Mouse (Mus musculus) heart, adult 2 months (tissue): ENCODE data around the gene Ankrd33b. TPM values are rescaled to one million over a fixed set of nuclear protein-coding genes. Genes with fewer than 3 reads are reported as not detected.

Experiments used
- DNase-seq, 2 experiments: peaks; one replicate each; pipeline ENCODE4 v3.0.0; 2021
- H3K27ac ChIP-seq: fragments of 200-600 bp; 2 replicates; pipeline ENCODE4 v1.8.1; 2022
- H3K27me3 ChIP-seq: fragments of 200-500 bp; 2 replicates; pipeline ENCODE4 v1.6.1; 2012; ENCODE audit warnings: mild to moderate bottlenecking, low read length, inconsistent platforms, mixed read lengths; ENCODE audit not compliant: control insufficient read depth, insufficient read depth
- H3K36me3 ChIP-seq: fragments of 200-500 bp; 2 replicates; pipeline ENCODE4 v1.6.1; 2012; ENCODE audit warnings: low read length, inconsistent platforms; ENCODE audit not compliant: control insufficient read depth, insufficient read depth
- H3K4me1 ChIP-seq: fragments of 200-500 bp; 2 replicates; pipeline ENCODE4 v1.6.1; 2011; ENCODE audit warnings: low read length; ENCODE audit not compliant: control insufficient read depth, insufficient read depth
- H3K4me3 ChIP-seq: fragments of 200-600 bp; 2 replicates; pipeline ENCODE4 v1.8.1; 2022
- H3K79me2 ChIP-seq: fragments of 200-500 bp; replicated peaks from 2 replicates; pipeline ENCODE4 v1.6.1; 2012; ENCODE audit warnings: mild to moderate bottlenecking, inconsistent platforms, low read length, moderate library complexity, mixed read lengths; ENCODE audit not compliant: control insufficient read depth, insufficient read depth
- H3K9ac ChIP-seq: fragments of 200-500 bp; 2 replicates; pipeline ENCODE4 v1.6.1; 2012; ENCODE audit warnings: low read depth, mild to moderate bottlenecking, control low read depth, inconsistent platforms, low read length, mixed read lengths
- CTCF ChIP-seq: fragments of 200-600 bp; IDR thresholded peaks from 2 replicates; pipeline ENCODE4 v1.8.1; 2022; ENCODE audit warnings: antibody characterized with exemption, mild to moderate bottlenecking, moderate library complexity
- EP300 ChIP-seq: fragments of 200-500 bp; IDR thresholded peaks from 2 replicates; pipeline ENCODE4 v1.6.1; 2011; ENCODE audit warnings: low read depth, low read length, control low read depth; ENCODE audit not compliant: insufficient read depth
- POLR2A ChIP-seq: fragments of 200-500 bp; IDR thresholded peaks from 2 replicates; pipeline ENCODE4 v1.6.1; 2011; ENCODE audit warnings: mild to moderate bottlenecking, low read depth, low read length, control low read depth; ENCODE audit not compliant: insufficient read depth
- WGBS: fragments of 180-500 bp; shearing (Covaris S2); methylation state at CpG from one replicate; pipeline ENCODE4 v1.1.7; 2018; 5-methylcytosine and 5-hydroxymethylcytosine counted together
- intact Hi-C: fragments of 180-260 bp; cut with DNase I; formaldehyde crosslinking; loops from one replicate; pipeline ENCODE4 v1.15.1; 2025
- polyA plus RNA-seq: library from polyadenylated mRNA; depleted of rRNA; stranded (reverse); fragments of >200 nt; gene quantifications from 2 replicates; pipeline ENCODE4 v1.2.3, GENCODE M21; 2012
- total RNA-seq, 2 experiments: library from RNA; stranded (reverse); gene quantifications; 2 replicates each; pipeline ENCODE4 v1.2.3; 2021

Ankrd33b gene
- total and polyA plus RNA-seq, 3 experiments, result 7.8 to 32.8 (median 28.6) TPM

- no peak overlapping the region for H3K4me3 ChIP-seq
- DNase-seq, result no peak
- TF ChIP-seq EP300 (no peak), CTCF (peak; percentile 25; the same call in 1 of the 2 replicates)
- WGBS, result 26% methylated on average over 3 of the region's 3 CpGs
- H3K9ac ChIP-seq, result no peak overlapping the region
- intact Hi-C loops, result no loop called here
- peak overlapping the region; percentile 6 for H3K27ac ChIP-seq
- no peaks in the 10 kb centered on the region for H3K27me3 ChIP-seq
- H3K36me3 ChIP-seq, result no peaks in the 10 kb centered on the region
- H3K4me1 ChIP-seq, result peaks cover 2% of the 10 kb centered on the region; the same call in 1 of the 2 replicates
- H3K79me2 ChIP-seq, result peaks cover 2% of the 10 kb centered on the region
Measured at GRCm38 (mm10) chr15:31292627-31293026, 74.9 kb downstream of the Ankrd33b start.

- Histone ChIP-seq H3K79me2 (no peaks in the 10 kb centered on the region), H3K36me3 (no peaks in the 10 kb centered on the region), H3K27ac (no peak overlapping the region), H3K27me3 (no peaks in the 10 kb centered on the region), H3K4me1 (no peaks in the 10 kb centered on the region), H3K4me3 (no peak overlapping the region), H3K9ac (no peak overlapping the region)
- WGBS, result 88% methylated on average over 3 of the region's 3 CpGs
- DNase-seq, result no peak
- intact Hi-C loops, result no loop called here
- TF ChIP-seq CTCF (no peak), POLR2A (no peak), EP300 (no peak)
Measured at GRCm38 (mm10) chr15:31285695-31286094, 81.8 kb downstream of the Ankrd33b start.

GRCm38 (mm10) chr15:31284922-31285631 lies 82.4 kb downstream of the Ankrd33b start:
- 66% methylated on average over 17 of the region's 17 CpGs for WGBS
- Histone ChIP-seq H3K27me3 (no peaks in the 10 kb centered on the region), H3K4me1 (no peaks in the 10 kb centered on the region), H3K36me3 (no peaks in the 10 kb centered on the region), H3K4me3 (no peak overlapping the region), H3K79me2 (no peaks in the 10 kb centered on the region), H3K9ac (no peak overlapping the region), H3K27ac (no peak overlapping the region)
- TF ChIP-seq CTCF (no peak), POLR2A (no peak), EP300 (no peak)
- DNase-seq, result no peak
- intact Hi-C loops, result no loop called here

- TF ChIP-seq EP300, result no peak
- peak; percentile 53 for TF ChIP-seq CTCF
- H3K4me3 ChIP-seq, result no peak overlapping the region
Measured at GRCm38 (mm10) chr15:31284142-31284541, 83.4 kb downstream of the Ankrd33b start.

GRCm38 (mm10) chr15:31282353-31282752 lies 85.2 kb downstream of the Ankrd33b start:
- Histone ChIP-seq H3K4me1 (peaks cover 4% of the 10 kb centered on the region; the same call in 1 of the 2 replicates), H3K9ac (no peak overlapping the region), H3K4me3 (no peak overlapping the region), H3K36me3 (no peaks in the 10 kb centered on the region), H3K27me3 (no peaks in the 10 kb centered on the region), H3K79me2 (no peaks in the 10 kb centered on the region), H3K27ac (no peak overlapping the region)
- DNase-seq, result no peak
- intact Hi-C loops, result no loop called here
- no peak for TF ChIP-seq CTCF
- TF ChIP-seq EP300, result no peak
- TF ChIP-seq POLR2A, result no peak
- 75% methylated on average over 3 of the region's 3 CpGs for WGBS

More at GRCm38 (mm10) chr15:31284142-31284541, 83.4 kb downstream of the Ankrd33b start:
- no peak for DNase-seq
- Histone ChIP-seq H3K79me2 (no peaks in the 10 kb centered on the region), H3K9ac (no peak overlapping the region), H3K27me3 (no peaks in the 10 kb centered on the region), H3K27ac (no peak overlapping the region), H3K4me1 (peaks cover 1% of the 10 kb centered on the region; the same call in 1 of the 2 replicates), H3K36me3 (no peaks in the 10 kb centered on the region)
- intact Hi-C loops, result no loop called here
- 63% methylated on average over 5 of the region's 5 CpGs for whole genome bisulfite sequencing

GRCm38 (mm10) chr15:31281830-31282229 lies 85.7 kb downstream of the Ankrd33b start:
- Histone ChIP-seq H3K79me2 (no peaks in the 10 kb centered on the region), H3K9ac (no peak overlapping the region), H3K27ac (no peak overlapping the region), H3K36me3 (no peaks in the 10 kb centered on the region), H3K27me3 (no peaks in the 10 kb centered on the region), H3K4me1 (peaks cover 4% of the 10 kb centered on the region; the same call in 1 of the 2 replicates), H3K4me3 (no peak overlapping the region)
- no peak for DNase-seq
- TF ChIP-seq EP300, result no peak
- TF ChIP-seq POLR2A, result no peak
- no peak for TF ChIP-seq CTCF
- WGBS, result 62% methylated on average over 13 of the region's 13 CpGs
- intact Hi-C loops, result no loop called here
